25 mouse cellular contexts compared by ENCODE assay signal in the genomic region with DNA sequence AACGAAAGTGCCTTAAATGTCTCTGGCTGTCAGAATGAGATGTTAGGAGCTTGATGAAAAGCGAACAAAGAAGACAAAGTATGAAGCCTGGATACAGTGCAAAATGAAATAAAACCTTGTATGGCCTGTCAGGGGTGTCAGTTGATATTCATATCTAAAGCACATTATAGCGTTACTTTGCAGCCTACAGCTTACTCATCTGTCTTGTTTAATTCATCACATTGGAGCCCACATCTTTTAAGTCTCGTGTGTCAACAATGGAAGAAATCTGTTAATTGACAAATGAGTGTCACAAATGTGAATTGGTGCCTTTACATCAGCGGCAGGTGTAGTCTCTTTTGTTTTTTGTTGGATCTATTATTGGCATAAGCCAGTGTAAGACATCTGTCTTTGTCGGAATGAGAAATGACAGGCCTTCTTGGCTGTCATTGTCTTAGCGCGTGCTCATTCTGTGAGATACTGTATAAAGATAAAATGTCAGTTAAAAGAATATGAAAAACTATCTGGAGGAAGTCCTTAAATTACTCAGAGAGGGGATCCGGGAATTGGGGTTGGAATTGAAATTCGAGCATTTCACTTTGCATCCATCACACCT. TPM values are rescaled to one million over a fixed set of nuclear protein-coding genes. Genes with fewer than 3 reads are reported as not detected.
DNase-seq lines count a peak whose midpoint lies in the region; ATAC-seq and TF ChIP-seq lines count a peak whose summit lies in the region.
"Had no signal": no experiment of that assay in that cellular context is flagged by ENCODE, and none has a peak within 500 bp of the region (broad histone marks: within the 10 kb centered on the region; RNA-seq: fewer than 3 reads in every experiment).

No protein-coding gene starts in this region.

- H3K9ac ChIP-seq in forebrain, embryonic 15.5 days (replicated peaks), result no peak overlapping the region
- H3K9ac ChIP-seq in forebrain, embryonic 12.5 days, result no peak overlapping the region
- H3K9ac ChIP-seq: embryonic facial prominence, embryonic 12.5 days; embryonic facial prominence, embryonic 15.5 days; heart, embryonic 13.5 days; hindbrain, embryonic 14.5 days had no signal

- H3K4me1 ChIP-seq in forebrain, embryonic 15.5 days, result no peaks in the 10 kb centered on the region
- no peaks in the 10 kb centered on the region for H3K4me1 ChIP-seq in forebrain, embryonic 12.5 days

- TF ChIP-seq POLR2A in brain, embryonic 14.5 days (IDR thresholded peaks at IDR 0.05; ENCODE audit: borderline replicate concordance, extremely low read depth, insufficient read depth, insufficient read length, poor library complexity, severe bottlenecking), result no peak

- peak overlapping the region; percentile 46; the same call in 1 of the 2 replicates for H3K27ac ChIP-seq in forebrain, embryonic 15.5 days (replicated peaks)
- no peak overlapping the region for H3K27ac ChIP-seq in forebrain, embryonic 12.5 days
- H3K27ac ChIP-seq: embryonic facial prominence, embryonic 12.5 days; embryonic facial prominence, embryonic 15.5 days; heart, adult 2 months; heart, embryonic 10.5 days; heart, embryonic 13.5 days; hindbrain, embryonic 14.5 days; hindbrain, postnatal 0 days had no signal

- H3K9me3 ChIP-seq in forebrain, embryonic 15.5 days, result no peaks in the 10 kb centered on the region
- no peaks in the 10 kb centered on the region for H3K9me3 ChIP-seq in forebrain, embryonic 12.5 days
- H3K9me3 ChIP-seq: embryonic facial prominence, embryonic 12.5 days; embryonic facial prominence, embryonic 15.5 days; heart, embryonic 10.5 days; heart, embryonic 13.5 days had no signal

- H3K4me3 ChIP-seq in forebrain, embryonic 15.5 days, result no peak overlapping the region
- H3K4me3 ChIP-seq in forebrain, embryonic 12.5 days (replicated peaks), result no peak overlapping the region
- H3K4me3 ChIP-seq: embryonic facial prominence, embryonic 12.5 days; embryonic facial prominence, embryonic 15.5 days; heart, adult 2 months; heart, embryonic 10.5 days; heart, embryonic 13.5 days had no signal

- peak; percentile 53; the same call in 1 of the 2 replicates for ATAC-seq in forebrain, embryonic 15.5 days (replicated peaks)
- no peak for ATAC-seq in forebrain, embryonic 12.5 days (ENCODE audit: low FRiP score)
- ATAC-seq in inflammation-experienced regulatory T-cells, adult 6 months, result no peak
- ATAC-seq: CD4-positive, CD25-positive, alpha-beta regulatory T cell, adult 4 months; hindbrain, postnatal 0 days; intestine, postnatal 0 days had no signal

- no peak for TF ChIP-seq CTCF in brain, embryonic 14.5 days (IDR thresholded peaks at IDR 0.05; ENCODE audit: borderline replicate concordance, extremely low read depth, insufficient read depth, insufficient read length)

- peaks cover 13% of the 10 kb centered on the region; the same call in 1 of the 2 replicates for H3K27me3 ChIP-seq in forebrain, embryonic 15.5 days
- peaks cover 49% of the 10 kb centered on the region for H3K27me3 ChIP-seq in forebrain, embryonic 12.5 days
- H3K27me3 ChIP-seq: embryonic facial prominence, embryonic 12.5 days; embryonic facial prominence, embryonic 15.5 days had no signal

- H3K4me2 ChIP-seq in forebrain, embryonic 15.5 days (replicated peaks), result no peak overlapping the region
- no peak overlapping the region for H3K4me2 ChIP-seq in forebrain, embryonic 12.5 days
- H3K4me2 ChIP-seq: embryonic facial prominence, embryonic 12.5 days; embryonic facial prominence, embryonic 15.5 days; heart, embryonic 13.5 days; hindbrain, embryonic 14.5 days had no signal

- DNase-seq in brain, embryonic 14.5 days (ENCODE audit: low read depth), result peak; percentile 62
- peak; percentile 43 for DNase-seq in brain, embryonic 18.5 days (ENCODE audit: low read depth, low spot score)
- DNase-seq in embryo, embryonic 10 days (ENCODE audit: low spot score), result no peak
- DNase-seq: adrenal gland, adult 2 months; adrenal gland, postnatal 14 days; cerebellum, adult 18-20 months; cerebellum, adult 9-10 months; cerebellum, postnatal 14 days; gastrocnemius, postnatal 10 days; gastrocnemius, postnatal 36 days; heart, adult 2 months; heart, postnatal 14 days; heart, postnatal 4 days had no signal

- 74% methylated on average over 10 of the region's 10 CpGs for WGBS in forebrain, embryonic 15.5 days
- WGBS in forebrain, embryonic 12.5 days, result 82% methylated on average over 10 of the region's 10 CpGs

- H3K36me3 ChIP-seq in forebrain, embryonic 15.5 days, result no peaks in the 10 kb centered on the region
- no peaks in the 10 kb centered on the region for H3K36me3 ChIP-seq in forebrain, embryonic 12.5 days (replicated peaks)
- H3K36me3 ChIP-seq: embryonic facial prominence, embryonic 12.5 days; embryonic facial prominence, embryonic 15.5 days; heart, embryonic 10.5 days; heart, embryonic 13.5 days had no signal

RNA-seq across cellular contexts. Expression of a gene that starts 26.8 kb away (rescaled TPM):
- 0.15 TPM in 1 of 2 replicates, not detected in the other for polyA plus RNA-seq in forebrain, embryonic 15.5 days (2015; fragmentation: Nextera tagmentation; extraction: Ambion mirVana)
- polyA plus RNA-seq in forebrain, embryonic 12.5 days (2016; fragmentation: Nextera tagmentation; extraction: Ambion mirVana), result 0.22 TPM in 1 of 2 replicates, not detected in the other
- polyA plus RNA-seq in brain, embryonic 14.5 days (2012; rRNA removed), result not detected in 2 replicates
- not detected for polyA plus RNA-seq in inflammation-experienced regulatory T-cells, adult 6 months (2017; shearing (Covaris generic))
- polyA plus RNA-seq: C2C12; CD4-positive, CD25-positive, alpha-beta regulatory T cell, adult 4 months had no signal

RNA-seq across cellular contexts. Expression of a gene that starts 57.0 kb away (rescaled TPM):
- 7.4 TPM in 2 replicates for polyA plus RNA-seq in forebrain, embryonic 15.5 days (2015; fragmentation: Nextera tagmentation; extraction: Ambion mirVana)
- polyA plus RNA-seq in forebrain, embryonic 12.5 days (2016; fragmentation: Nextera tagmentation; extraction: Ambion mirVana), result 10.9 and 13.8 TPM in 2 replicates
- polyA plus RNA-seq in brain, embryonic 14.5 days (2012; rRNA removed), result 19.1 and 26.3 TPM in 2 replicates
- not detected for polyA plus RNA-seq in inflammation-experienced regulatory T-cells, adult 6 months (2017; shearing (Covaris generic))
- polyA plus RNA-seq: CD4-positive, CD25-positive, alpha-beta regulatory T cell, adult 4 months had no signal
